Mouse (Mus musculus) heart, postnatal 10 days (tissue): ENCODE results near the gene Tube1. TPM values are rescaled to one million over a fixed set of nuclear protein-coding genes. Genes with fewer than 3 reads are reported as not detected.

Experiments
- DNase-seq, 2 experiments: peaks; one replicate each; pipeline ENCODE4 v3.0.0; 2021
- intact Hi-C: fragments of 180-260 bp; cut with DNase I; formaldehyde crosslinking; loops from one replicate; pipeline ENCODE4 v1.15.1; 2025
- total RNA-seq, 2 experiments: library from RNA; stranded (reverse); gene quantifications; 2 replicates each; pipeline ENCODE4 v1.2.3; 2021

The Tube1 gene
- total RNA-seq = 1 to 10 TPM; 2.3 to 2.7 TPM

DNA sequence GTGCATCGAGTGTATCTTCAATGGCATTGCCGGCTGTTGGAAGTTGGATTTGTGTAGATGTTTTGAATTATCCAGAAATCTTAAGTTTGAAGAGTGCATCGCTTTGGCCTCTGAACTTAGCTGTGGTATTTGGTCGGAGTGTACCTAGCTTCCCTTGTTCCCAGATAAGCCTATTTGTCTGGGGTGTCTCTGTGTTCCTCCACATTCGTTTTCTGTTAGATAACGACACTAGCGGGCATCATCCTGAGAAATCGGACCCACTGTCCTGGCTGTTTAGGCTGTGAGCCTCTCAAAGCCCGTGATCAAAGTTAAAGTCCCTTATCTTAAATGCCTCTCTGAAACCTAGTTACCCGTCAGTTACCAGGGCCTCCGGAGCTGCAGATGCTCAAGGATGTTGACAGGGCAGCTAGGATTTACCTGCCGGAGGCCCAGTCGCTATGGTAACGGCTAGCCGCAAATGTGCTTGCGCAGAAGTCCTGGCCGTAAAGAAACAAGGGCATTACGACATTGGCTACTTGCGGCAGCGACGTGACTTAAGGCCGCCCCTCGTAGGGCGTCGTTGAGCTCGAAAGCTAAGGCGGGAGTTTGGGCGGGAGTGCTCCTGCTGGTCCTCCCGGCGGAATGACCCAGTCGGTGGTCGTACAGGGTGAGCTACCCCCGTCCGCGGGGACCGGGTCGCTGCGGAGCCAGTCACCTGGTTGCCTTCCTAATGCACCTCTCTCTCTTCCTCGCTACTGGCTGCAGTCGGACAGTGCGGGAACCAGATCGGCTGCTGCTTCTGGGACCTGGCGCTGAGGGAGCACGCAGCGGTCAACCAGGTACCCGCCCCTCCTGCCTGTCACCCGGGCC is at the start of gene Tube1, which contains the start of gene Fam229b:
Gene Tube1, plus strand, starts transcription at position 515 of the 849 bp plus-strand sequence.
Gene Fam229b, minus strand, starts transcription at position 453 of the 849 bp plus-strand sequence.
- intact Hi-C loops = no loop called here
- DNase-seq = peak; percentile 94

DNA sequence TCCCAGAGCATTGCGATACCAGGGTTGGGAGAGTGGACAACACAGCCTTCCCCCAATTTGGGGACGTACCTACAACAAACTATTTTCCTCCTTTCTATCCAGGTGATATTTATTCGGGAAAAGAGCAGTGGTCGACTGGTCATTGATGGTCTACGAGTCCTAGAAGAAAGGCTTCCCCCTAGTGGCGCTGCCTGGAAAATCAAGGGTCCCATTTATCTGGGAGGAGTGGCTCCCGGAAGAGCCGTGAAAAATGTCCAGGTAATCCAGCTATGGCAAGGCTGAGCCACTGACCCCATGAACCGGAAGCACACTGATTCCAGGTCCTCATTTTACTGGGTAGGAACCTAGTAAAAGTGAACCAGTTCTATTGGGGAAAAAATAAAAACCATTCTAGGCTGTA is 36.8 kb upstream of the Tube1 start:
- peak; percentile 32 to 61 for DNase-seq
- intact Hi-C loops = no loop called here

DNA sequence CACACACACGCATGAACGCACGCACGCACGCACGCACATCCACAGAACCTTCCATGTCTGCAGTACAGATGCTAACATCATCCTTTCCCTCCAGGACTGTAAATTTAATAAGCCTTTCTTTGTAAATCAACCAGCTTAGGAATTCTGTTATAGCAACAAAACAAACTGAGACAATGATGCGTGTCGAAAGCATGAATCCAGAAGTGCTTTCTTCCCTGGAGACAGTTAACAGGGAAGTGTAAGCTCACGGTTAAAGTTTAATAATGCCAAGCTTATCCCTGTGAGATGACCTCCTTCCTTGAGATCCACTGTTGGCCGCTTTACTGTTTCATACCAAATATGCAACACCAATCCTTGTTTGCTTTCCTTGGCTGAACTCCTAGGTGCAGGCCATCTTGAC is 35.0 kb upstream of the Tube1 start:
- no peak for DNase-seq
- intact Hi-C loops = no loop called here

DNA sequence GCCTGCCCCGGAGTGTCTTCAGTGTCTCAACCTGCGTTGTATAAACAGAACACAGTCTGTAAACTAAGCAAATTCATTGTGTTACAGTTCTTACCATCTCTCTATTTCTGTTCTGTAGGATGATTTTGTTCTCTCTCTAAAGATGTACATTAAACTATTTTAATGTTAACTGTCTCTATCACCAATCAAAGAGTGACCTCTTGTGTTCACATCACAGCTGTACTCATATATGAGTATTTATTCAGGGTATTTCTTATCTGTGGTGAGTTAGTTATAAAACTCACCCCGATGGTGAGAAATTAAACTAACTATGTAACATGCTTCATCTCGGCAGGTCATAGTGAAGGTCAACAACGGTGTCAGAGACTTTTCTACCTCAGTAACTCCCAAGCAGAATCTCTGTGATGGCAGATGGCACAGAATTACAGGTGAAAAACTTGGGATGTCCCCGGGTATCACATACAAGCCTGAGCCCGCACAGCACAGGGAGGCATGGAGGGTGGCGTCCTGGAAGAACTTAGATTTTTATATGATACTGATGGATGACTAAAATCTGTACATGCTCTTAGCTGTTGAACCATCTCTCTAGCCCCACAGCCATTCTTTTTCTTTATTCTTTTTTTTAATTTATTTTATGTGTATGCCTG is 28.9 kb upstream of the Tube1 start:
- no peak for DNase-seq
- intact Hi-C loops = no loop called here

DNA sequence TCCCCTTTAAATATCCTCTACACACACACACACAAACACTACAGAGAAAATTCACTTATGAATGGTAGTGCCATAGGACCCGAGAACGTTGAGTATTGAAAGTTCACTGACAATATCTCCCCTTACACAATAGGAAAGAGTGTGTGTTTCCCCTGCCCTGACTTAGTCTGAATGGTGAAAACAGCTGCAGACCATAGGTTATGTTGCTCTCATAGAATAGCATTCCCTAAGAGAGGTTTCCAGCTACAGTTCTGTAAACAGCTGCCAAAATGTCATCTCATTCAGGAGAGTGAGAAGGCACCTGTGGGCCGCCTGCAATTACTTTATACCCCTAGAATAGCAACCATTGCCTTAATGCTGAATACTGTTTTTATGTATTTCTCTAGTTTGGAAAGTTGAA is 27.4 kb upstream of the Tube1 start:
- intact Hi-C loops = no loop called here
- no peak for DNase-seq

DNA sequence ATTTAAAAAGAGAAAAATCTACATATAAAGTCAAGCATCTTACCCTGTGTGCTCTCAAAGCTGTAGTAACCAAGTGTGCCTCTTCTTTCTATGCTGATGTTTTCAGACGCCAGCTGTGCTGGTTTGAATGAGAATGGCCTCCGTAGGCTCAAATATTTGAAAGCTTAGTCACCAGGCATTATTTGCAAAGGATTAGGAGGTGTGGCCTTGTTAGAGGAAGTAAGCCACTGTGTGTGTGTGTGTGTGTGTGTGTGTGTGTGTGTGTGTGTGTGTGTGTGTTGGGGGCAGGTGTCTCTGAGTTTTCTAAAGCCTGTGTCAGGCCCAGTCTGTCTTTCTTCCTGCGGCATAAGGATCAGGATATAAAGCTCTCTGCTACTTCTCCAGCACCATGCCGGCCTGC is 26.8 kb upstream of the Tube1 start:
- intact Hi-C loops = no loop called here
- DNase-seq = no peak

DNA sequence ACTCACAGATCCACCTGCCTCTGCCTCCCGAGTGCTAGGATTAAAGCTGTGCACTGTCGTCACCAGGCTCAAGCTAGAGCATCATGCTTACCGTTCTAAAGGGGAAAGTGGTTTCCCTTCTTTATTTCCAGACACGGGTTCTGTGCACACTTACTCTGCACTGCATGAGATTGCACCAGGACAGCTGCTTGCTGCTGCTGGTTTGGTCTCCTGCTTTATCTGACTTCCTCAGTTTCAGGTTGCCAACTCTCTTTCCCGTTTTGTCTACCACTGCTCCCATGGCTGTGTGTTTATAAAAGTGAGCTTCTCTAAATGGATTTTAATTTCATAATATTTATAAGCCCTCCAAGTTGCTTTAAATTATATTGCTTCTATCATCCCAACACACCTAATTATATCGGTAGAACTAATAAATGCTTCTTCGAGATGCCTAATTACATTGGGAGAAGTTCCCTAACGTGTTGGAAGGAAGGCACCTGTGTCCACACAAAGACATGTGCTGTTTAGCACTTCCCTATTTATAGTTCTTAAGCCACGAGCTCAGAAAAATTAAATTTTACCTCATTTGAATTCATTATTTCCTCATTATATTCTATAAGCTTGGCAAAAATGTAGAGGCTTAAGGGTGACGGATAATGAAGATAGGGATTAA is 24.8 kb upstream of the Tube1 start:
- DNase-seq = no peak
- intact Hi-C loops = no loop called here

DNA sequence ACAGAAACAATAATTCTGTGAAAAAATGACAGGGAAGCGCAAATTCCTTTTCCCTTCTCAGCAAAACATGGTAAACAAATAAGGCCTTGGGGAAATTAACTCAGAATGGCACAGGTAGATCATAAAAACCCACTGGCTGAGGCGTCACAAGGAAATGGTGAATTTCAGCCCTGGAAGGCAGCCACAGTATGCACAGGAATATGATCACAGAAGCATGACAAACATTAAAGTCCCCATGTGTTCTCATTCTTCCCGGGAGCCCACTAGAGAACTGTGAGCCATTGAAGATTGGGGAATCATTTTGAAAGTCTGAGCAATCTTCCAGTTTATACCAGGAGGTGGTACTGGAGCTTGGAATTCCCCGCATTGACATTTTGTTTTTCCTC is 24.3 kb upstream of the Tube1 start:
- no peak for DNase-seq
- intact Hi-C loops = no loop called here

DNA sequence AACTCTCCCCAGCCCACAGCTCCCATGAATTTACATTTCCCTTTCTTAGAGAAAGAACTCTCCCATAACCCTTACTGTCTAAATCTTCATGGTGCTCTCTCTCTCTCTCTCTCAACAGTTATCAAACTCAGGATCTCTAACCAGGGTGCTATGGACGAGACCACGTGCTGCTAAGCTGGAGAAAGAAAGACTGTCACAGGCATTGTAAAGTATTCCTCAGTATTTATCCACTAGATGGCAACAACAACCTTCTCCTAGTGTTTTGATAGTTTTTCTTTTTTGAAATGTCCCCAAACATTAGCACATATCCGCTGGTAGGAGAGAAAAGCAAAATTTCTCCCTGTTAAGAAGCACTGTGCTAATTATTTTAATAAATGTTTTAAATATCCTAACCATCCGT is 12.4 kb upstream of the Tube1 start:
- DNase-seq = no peak
- intact Hi-C loops = no loop called here

DNA sequence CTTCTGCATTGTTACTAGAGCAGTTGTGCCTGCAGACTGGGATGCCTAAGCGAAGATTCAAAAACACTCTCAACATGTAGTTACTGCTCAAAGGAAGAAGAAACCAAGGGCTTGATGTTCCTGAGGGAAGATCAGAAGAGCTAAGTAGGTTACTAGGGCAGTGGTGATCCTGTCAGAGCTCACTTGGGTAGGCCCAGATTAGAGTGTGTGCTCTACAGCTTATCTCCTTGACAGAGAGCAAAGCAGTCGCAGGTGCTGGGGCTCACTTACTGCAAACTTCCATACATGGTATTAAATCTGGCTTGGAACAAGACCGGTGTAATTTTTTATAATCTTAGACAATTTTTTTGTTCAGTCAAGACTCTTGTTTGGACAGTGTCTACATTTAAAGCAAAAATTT is 4.0 kb downstream of the Tube1 start:
- intact Hi-C loops = no loop called here
- DNase-seq = no peak

DNA sequence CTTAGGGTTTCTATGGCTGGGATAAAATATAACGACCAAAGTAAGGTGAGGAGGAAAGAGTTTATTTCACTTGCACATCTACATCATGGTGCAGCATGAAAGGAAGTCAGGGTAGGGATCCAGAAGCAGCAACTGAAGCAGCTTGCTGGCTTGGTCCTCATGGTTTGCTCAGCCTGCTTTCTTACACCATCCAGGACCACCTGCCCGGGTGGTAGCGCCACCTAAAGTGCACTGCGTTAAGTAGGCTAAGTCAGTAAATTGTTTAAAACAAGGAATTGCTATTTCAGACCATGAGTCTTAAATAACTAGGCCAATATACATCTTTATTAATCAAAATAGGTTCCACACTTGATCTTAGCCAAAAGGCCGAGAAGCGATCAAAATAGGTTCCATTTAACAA is 5.0 kb downstream of the Tube1 start:
- no peak for DNase-seq
- intact Hi-C loops = no loop called here

DNA sequence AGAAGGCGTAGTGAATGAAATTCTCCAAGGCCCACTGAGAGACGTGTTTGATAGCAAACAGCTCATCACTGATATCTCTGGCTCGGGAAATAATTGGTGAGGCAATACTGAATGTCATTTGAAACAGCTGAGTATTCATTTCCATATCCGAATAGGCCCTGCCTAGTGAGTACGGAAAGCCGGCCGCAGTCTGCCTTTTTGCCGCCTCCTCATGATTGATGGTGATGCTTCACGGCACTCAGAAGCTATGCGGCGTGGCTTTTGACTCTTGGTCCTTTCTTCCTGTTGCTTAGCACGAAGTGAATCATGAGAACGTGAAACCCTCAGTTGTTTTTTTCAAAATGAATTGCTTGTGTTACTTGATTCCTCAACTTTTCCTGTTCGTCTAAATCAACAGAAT is 7.1 kb downstream of the Tube1 start:
- DNase-seq = no peak
- intact Hi-C loops = no loop called here

DNA sequence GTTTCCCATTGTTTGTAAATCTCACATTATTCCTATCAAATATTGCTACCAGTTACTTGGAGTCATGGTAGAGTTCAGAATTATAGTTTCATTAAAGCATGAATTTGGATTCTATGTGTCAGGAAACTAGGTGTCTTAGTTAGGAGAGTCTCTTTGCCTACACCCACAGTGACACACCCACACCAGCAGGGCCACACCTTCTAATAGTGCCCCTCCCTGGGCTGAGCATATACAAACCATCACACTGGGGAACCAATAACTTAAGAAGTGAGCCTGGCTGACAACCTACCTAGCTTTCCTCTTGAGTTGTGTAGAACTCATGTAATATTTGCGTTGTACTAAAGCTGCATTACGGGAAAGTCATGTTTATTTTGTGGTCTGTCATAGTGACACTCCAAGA is 7.6 kb downstream of the Tube1 start:
- no peak for DNase-seq
- intact Hi-C loops = no loop called here

DNA sequence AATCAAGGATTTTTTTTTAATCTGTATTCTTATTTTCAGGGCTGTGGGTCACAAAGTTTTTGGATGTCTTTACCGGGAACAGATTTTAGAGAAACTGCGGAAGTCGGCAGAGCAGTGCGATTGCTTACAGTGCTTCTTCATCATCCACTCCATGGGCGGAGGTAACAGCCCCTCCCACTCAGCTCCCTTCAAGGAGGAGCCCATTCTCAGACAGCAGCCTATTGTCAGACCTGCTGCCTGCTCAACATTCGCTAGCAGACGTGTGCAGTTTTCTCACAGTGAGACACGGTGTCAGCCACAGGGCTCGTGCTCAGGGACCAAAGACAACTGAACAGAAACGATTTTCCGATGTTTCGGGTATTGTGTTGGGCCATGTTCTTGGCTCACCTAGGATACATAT is 8.4 kb downstream of the Tube1 start:
- DNase-seq = no peak
- intact Hi-C loops = no loop called here

DNA sequence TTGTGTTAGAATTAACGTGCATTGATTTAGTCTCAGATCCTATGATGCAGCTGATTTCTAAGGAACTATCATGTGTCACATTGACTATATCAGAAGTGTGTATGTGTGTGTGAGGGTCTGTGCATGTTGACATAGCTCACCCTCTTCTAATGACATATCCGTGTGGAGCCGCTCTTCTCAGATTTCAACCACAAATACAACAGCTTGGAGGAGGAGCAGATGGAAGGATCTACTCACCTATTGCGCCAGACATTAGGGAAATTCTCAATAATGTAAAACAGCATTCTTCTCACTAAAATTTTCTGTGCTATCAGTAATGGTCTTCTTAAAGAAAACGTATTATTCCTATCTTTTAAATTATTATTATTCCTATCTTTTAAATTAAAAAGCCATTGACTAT is 22.9 kb downstream of the Tube1 start:
- DNase-seq = no peak
- intact Hi-C loops = no loop called here

DNA sequence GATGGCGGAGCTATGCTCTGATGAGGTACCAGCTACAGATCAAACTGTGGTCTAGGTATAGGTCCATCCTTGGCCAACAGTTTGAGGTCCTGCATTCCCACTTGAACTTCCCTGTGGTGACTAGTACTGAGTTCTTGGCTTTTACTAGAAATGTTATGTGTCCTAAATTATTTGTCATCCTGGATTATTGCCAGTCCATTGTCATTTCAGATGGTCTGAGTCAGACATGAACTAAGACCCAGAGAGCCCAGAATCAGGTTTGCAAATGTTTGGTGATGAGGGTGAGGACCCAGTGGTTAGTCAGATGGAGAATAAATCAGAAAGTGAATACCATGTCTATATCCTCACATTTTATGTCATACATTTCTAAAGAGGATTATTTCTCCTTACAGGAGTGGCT is 23.5 kb downstream of the Tube1 start:
- intact Hi-C loops = no loop called here
- no peak for DNase-seq

DNA sequence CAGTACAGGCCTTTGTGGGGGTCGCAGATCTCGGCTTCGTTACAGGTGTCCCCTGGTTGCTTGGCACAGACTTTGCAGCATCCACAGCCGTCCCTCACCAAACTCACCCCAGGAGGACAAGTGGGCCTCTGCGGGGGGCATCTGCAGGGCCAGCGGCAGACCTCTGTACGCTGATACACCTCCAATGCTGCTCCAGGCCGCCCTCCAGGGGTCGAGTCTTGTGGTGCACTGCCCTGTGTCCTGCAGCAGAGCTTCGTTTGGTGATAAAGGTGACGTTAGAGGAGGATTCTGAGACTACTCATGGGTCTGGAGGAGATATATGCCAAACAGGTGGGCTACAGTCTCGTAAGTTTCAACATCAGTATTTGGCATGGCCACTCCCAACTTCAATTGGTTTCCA is 24.5 kb downstream of the Tube1 start:
- intact Hi-C loops = no loop called here
- no peak for DNase-seq

DNA sequence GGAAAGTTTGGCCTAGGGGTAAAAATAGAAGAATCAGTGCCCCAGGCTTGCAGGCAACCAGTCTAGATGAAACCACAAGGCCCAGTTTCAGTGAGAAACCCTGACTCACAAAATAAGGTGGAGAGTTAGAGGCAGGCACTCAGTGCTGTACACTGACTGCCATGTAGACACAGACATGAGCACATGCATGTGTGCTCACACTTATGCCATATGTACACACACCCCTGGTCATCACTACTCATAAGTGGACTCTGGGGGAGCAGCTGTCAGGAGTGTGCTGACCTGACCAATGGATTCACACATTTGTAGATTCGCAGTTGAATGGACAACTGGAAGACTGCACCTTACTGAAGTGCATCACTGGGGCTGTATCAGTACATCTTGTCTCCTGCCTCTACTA is 27.6 kb downstream of the Tube1 start:
- intact Hi-C loops = no loop called here

DNA sequence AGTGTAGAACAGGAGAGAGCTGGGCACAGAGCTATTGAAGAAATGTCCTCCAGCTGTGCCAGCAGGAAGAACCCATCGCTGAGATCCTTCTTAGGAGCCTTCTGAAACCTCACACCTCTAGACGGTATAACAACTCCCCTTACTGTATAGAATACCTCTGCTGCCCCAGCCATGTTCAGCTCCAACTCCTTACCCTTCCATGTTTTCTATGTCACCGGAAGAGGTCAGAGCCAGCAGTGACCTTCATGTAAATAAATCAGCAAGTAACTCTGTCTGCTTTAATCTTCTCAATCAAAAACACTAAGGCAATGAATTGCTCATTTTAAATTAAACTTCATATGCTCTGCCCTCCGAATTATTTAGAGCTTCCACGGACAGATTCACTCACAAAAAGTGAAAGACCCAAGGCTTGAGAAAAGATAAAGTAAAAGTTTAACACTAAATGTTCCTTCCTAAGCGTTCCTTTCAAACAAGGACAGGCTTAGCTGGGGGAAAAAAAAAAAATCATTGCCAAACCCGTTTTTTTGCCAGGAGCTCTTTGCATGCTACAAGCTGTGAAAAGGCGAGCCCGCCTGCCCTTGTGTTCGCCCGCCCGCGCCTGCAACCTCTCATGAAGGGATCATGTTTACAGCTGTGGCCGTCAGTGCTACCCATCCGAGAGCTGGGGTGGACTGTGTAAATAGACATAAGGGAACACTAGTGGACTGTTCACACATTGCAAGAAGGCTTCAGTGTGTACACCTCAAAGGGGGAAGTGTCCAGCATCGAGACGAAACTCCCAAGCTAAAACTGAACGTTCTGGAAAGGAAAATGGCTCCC is 29.1 kb downstream of the Tube1 start:
- intact Hi-C loops = no loop called here
- no peak for DNase-seq

More for the DNA sequence above, 27.6 kb downstream of the Tube1 start:
- DNase-seq = no peak

DNA sequence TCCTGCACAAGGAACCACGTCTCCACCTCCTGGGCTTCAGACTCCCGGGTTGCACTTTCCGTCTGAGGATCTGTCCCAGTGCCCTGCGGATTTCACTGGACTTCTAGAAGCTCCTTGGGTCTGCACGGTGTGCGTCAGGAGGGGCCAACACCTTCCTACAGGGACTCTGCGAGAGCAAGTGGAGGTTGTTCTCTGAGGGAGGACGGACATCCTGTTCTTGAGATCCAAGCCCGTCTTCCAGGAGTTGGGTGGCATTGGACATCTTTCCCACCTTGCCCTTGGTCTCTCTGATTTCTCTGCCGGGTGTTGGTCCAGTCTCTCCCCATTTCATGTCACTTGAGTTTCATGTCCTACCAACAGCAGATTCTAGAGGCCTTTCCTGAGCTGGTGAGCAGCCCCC is 29.9 kb downstream of the Tube1 start, which contains the start of gene Ccn6:
Gene Ccn6, minus strand, starts transcription at position 101 of the 400 bp plus-strand sequence.
- intact Hi-C loops = no loop called here
- DNase-seq = no peak

DNA sequence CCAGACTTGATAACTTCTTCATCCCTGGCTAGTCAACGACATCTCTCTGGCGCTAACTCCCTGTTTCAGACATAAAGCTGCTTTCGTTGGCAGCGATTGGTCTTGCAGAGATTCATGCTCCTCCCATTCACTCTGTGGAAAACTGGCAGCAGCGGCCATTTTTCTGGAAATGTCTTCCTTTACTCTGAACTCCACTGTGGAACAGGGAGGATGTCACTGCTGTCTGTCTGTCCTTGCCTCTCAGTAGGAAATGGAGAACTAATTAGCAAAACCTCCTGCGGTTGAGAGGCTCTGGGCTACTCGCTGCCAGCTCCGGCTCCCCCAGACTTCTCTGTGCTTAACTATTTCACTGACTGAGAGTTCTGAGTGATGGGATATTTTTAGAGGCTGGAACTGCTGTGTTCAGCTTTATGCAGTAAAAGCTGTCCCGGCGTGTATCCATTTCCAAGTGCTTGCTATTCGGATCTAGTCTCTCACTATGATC is 31.9 kb downstream of the Tube1 start:
- intact Hi-C loops = no loop called here
- DNase-seq = peak; percentile 65 to 72
